Mouse (Mus musculus) heart, embryonic 10.5 days (tissue): ENCODE results near the gene Gstz1. TPM values are rescaled to one million over a fixed set of nuclear protein-coding genes. Genes with fewer than 3 reads are reported as not detected.
"Not testable (repeated sequence)": the region's sequence is repeated elsewhere in the genome, so short reads cannot be mapped to it uniquely, and the experiment has no call there.

ENCODE experiments used
- DNase-seq: peaks from one replicate; pipeline ENCODE4 v3.0.0-alpha.2; 2017; ENCODE audit warnings: low spot score
- H3K27ac ChIP-seq: fragments of 300-500 bp; sonication (generic); 2 replicates; pipeline ENCODE4 v1.5.1; 2016; ENCODE audit warnings: mild to moderate bottlenecking
- H3K27me3 ChIP-seq: fragments of 300-500 bp; sonication (generic); 2 replicates; pipeline ENCODE4 v1.6.1; 2016; ENCODE audit warnings: mild to moderate bottlenecking; ENCODE audit not compliant: poor library complexity, insufficient read depth, severe bottlenecking
- H3K36me3 ChIP-seq: fragments of 300-500 bp; sonication (generic); 2 replicates; pipeline ENCODE4 v1.6.1; 2016; ENCODE audit warnings: mild to moderate bottlenecking, moderate library complexity
- H3K4me1 ChIP-seq: fragments of 300-500 bp; sonication (generic); 2 replicates; pipeline ENCODE4 v1.6.1; 2016; ENCODE audit warnings: mild to moderate bottlenecking
- H3K4me3 ChIP-seq: fragments of 300-500 bp; sonication (generic); 2 replicates; pipeline ENCODE4 v1.5.1; 2016; ENCODE audit warnings: mild to moderate bottlenecking, moderate library complexity
- H3K9me3 ChIP-seq: fragments of 300-500 bp; sonication (generic); 2 replicates; pipeline ENCODE4 v1.6.1; 2016; ENCODE audit warnings: mild to moderate bottlenecking, moderate library complexity
- WGBS: fragments of 180-500 bp; shearing (Covaris S2); methylation state at CpG from one replicate; pipeline ENCODE4 v1.1.7; 2016; 5-methylcytosine and 5-hydroxymethylcytosine counted together
- polyA plus RNA-seq: library from polyadenylated mRNA; unstranded; fragments of >200 nt; fragmentation: Nextera tagmentation; extraction: Ambion mirVana; gene quantifications from 2 replicates; pipeline ENCODE4 v1.2.1, GENCODE M21; 2016

The Gstz1 gene
- polyA plus RNA-seq, 1 experiment from 2014 or later: 38.0 TPM

DNA sequence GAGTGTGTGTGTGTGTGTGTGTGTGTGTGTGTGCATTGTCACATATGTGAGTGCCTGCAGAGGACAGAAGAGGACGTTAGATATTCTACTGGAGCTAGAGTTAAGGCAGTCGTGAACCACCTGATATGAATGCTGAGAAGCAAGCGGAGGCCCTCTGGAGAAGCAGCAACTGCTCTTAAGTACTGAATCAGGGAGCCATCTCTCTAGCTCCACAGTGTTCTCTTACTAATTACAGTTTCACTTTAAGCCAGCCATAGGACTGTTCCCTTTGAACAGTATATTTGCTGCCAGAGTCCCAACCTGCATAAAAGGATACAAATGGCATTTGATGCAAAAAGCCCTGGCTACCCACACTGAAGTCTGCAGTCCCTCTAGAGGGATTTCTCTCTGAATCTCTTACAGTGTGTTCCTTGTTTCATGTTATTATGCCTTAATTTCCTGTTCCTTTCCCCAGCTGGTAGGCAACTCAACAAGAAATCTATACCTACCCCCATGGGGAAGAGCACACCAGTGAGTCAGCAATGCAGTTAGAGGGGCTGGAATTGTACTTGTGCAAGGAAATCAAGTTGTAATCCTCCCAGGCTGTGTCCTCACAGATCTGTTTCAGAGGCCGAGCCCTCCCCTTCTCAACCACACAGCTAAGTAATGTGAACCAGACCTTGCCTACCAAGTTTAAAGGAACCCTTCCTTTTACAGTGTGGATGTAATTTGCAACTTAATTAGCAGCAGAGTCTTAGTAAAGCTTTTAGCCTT is 28.4 kb downstream of the Gstz1 start:
- no peak overlapping the region for H3K4me3 ChIP-seq
- 66% methylated on average over 4 of the region's 4 CpGs for WGBS
- peaks cover 15% of the 10 kb centered on the region; the same call in 1 of the 2 replicates for H3K36me3 ChIP-seq
- H3K9me3 ChIP-seq: no peaks in the 10 kb centered on the region
- no peak for DNase-seq
- no peak overlapping the region for H3K27ac ChIP-seq
- no peaks in the 10 kb centered on the region for H3K4me1 ChIP-seq
- H3K27me3 ChIP-seq: no peaks in the 10 kb centered on the region

DNA sequence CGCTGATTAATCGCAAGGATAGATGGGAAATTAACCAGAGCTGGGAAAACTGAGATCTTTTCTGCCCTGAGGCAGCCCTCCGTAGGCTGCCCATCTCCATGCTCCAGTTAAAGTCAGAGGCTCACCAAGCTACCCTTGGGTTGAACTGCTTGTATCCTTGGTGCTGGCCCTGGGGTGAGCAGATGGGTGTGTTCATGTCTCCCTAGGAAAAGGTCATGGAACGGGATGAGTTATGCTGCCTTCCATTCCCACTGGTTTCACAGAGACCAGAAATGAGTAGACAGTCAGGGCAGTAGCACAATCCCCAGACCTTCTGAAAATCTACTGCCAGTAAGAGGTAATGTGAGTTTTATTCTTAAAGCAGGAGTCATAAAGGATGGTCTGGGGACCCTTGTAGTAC is 30.7 kb downstream of the Gstz1 start:
- Histone ChIP-seq H3K9me3 (no peaks in the 10 kb centered on the region), H3K27me3 (no peaks in the 10 kb centered on the region), H3K4me1 (no peaks in the 10 kb centered on the region), H3K27ac (no peak overlapping the region), H3K4me3 (no peak overlapping the region), H3K36me3 (peaks cover 4% of the 10 kb centered on the region; the same call in 1 of the 2 replicates)
- DNase-seq: no peak
- WGBS: 91% methylated on average over 4 of the region's 4 CpGs

DNA sequence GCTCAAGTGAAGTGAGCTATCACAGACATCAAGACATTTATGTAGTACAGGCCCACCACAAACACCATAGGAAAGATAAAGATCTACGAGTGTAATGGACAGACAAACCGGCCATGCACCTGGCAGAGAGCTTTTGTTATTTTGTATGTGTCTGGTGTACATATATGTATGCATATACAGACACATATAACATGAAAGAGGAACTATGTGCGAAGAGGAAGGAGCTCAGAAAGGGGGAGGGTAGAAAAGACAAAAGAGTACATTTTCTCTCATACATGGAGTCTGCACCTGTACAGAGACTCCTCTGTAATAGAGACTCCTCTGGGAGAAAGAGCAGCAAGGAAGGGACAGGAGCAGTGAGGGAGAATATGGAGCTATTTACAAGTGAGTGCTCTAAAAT is 46.0 kb downstream of the Gstz1 start:
- Histone ChIP-seq H3K27ac (no peak overlapping the region), H3K4me3 (no peak overlapping the region), H3K27me3 (no peaks in the 10 kb centered on the region), H3K9me3 (no peaks in the 10 kb centered on the region), H3K4me1 (no peaks in the 10 kb centered on the region), H3K36me3 (no peaks in the 10 kb centered on the region)
- WGBS: 79% methylated on average over 3 of the region's 3 CpGs
- DNase-seq: no peak

DNA sequence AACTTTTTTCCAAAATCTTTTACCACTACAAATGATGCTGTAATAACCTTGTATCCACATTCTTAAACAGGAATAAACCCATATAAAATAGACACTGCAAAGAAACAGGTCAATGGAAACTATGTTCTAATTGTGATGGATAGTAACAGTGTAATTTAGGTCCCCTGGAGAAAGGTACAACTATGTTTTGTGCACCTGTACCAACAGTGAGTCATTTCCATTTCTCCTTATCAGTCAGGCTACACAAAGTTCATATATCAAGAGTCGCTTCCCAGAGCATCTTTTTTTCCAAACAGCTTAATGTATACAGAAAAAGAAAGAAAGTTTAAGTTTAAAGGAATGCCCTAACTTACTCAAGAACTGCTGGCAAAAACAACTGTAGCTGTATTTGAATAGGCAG is 48.1 kb downstream of the Gstz1 start:
- H3K27ac ChIP-seq: no peak overlapping the region
- DNase-seq: no peak
- no peaks in the 10 kb centered on the region for H3K36me3 ChIP-seq
- no peaks in the 10 kb centered on the region for H3K9me3 ChIP-seq
- 73% methylated on average over 1 of the region's 1 CpGs for WGBS
- H3K4me3 ChIP-seq: no peak overlapping the region
- H3K27me3 ChIP-seq: no peaks in the 10 kb centered on the region
- peaks cover 5% of the 10 kb centered on the region; the same call in 1 of the 2 replicates for H3K4me1 ChIP-seq

DNA sequence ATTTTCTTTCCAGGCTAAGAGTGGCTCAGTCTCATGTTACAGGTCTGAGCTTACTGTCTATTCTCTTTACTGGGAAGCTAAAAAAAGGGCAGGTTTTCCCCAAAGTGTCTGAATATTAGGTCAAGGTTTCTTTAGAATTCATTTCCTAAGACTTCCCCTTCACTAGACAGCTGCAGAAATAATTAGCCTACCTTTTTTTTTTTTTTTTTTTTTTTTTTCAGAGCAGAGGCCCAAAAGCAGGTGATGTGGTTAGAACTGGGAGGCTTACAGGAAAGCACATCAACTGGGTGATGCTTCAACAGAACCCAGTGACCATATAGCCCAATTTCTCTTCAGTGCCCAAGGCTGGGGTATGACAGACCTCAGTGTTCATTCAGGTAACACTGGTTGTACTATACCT is 49.3 kb downstream of the Gstz1 start:
- no peaks in the 10 kb centered on the region for H3K27me3 ChIP-seq

DNA sequence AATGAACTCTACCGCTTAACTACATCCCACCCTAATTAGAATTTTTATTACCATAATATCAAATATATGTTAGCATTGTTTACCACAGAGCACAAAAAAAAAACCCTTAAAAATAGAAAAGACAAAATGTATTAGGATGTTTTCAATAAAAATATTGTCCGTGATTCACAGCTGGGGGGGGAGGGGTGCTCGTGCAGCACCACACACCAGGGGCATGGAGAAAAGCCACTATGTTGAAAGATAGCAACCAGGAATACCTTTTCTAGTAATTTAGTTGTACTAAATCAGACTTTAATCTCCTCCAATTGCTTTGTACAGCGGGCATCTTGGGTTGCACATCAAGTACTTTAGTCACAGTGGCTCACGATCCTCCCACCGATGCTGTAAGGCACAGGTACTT is 51.8 kb downstream of the Gstz1 start:
- 68% methylated on average over 6 of the region's 6 CpGs for whole genome bisulfite sequencing
- peak overlapping the region; percentile 95 for H3K4me3 ChIP-seq
- no peak overlapping the region for H3K27ac ChIP-seq
- no peaks in the 10 kb centered on the region for H3K9me3 ChIP-seq
- no peaks in the 10 kb centered on the region for H3K27me3 ChIP-seq
- no peaks in the 10 kb centered on the region for H3K36me3 ChIP-seq
- H3K4me1 ChIP-seq: peaks cover 5% of the 10 kb centered on the region; the same call in 1 of the 2 replicates
- no peak for DNase-seq

More for the DNA sequence above, 49.3 kb downstream of the Gstz1 start:
- Histone ChIP-seq H3K36me3 (no peaks in the 10 kb centered on the region), H3K9me3 (no peaks in the 10 kb centered on the region), H3K4me3 (no peak overlapping the region), H3K27ac (no peak overlapping the region), H3K4me1 (peaks cover 5% of the 10 kb centered on the region; the same call in 1 of the 2 replicates)
- no peak for DNase-seq

DNA sequence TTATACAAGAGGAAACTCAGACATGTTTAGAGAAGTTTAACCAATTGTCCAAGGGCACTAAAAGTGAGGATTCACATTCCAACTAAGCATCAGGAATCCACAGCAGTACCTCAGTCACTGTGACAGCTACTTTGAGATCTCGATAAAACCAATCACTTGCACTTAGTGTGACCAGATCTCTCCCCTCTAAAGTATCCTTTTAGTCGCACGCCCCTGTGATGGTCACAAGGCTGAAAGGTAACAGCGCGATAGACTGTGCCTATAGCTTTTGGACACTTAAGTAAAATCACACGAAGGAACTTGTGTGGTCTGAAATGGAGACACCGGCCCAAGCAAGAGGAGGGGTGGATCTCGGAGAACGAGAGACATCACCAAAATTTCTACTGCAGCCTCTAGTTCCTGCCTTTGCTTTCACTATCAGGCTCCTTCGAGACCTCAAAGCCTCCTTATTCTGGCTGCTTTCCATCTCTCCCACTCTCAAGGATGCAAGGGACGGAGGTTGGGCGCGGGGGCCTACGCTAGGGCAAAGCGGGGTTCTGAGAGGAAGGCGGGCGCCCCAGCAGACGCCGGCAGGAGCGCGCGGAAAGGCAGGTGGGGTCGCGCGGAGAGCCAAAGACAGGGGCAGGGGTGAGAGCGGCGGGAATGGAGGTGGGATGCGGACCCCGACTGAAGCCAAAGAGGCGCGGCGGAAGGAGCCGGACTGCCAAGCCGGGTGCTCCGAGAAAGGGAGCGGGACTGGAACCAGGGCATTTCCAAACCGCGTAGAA is 52.4 kb downstream of the Gstz1 start, which contains the start of gene Samd15:
TSS of gene Samd15 (plus strand) at position 518 of the 767 bp plus-strand sequence.
- Histone ChIP-seq H3K4me3 (peak within 1 kb of the TSS; percentile 95), H3K4me1 (peaks cover 5% of the 10 kb centered on the region; the same call in 1 of the 2 replicates), H3K9me3 (no peaks in the 10 kb centered on the region), H3K36me3 (no peaks in the 10 kb centered on the region), H3K27me3 (no peaks in the 10 kb centered on the region), H3K27ac (peak within 1 kb of the TSS; percentile 91)
- under 1% methylated on average over 38 of the region's 38 CpGs for WGBS
- no peak for DNase-seq

DNA sequence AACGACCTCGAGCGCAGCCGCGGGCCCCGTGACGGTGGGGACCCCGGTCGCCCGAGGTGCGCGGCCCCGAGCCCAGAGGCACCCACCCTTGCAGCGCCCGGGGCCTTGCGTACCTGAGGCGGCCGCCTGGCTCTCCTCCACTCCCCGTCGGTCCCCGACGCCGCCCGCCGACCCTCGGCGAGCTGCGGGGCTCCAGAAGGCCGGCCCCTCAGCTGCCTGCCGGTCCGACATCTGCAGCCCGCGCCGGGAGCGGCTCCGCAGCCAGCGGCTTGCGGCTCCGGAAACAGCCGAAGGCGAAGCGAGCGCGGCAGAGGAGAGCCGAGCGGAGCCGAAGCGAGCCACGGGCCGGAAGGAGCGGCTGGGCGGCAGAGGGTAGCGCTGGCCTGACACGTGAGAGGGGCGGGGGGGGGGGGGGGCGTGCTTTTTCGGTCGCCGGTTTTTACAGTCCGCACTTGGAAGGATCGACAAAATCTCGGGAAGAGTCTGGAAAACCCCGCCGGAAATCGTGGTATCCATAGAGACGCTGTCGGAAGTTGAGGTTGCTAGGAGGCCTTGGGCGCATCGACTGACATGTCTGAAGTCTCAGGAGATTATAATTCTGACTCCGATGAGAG is 53.1 kb downstream of the Gstz1 start, which contains the start of gene Tmed8:
TSS of gene Tmed8 (minus strand) at position 482 of the 614 bp plus-strand sequence.
- Histone ChIP-seq H3K4me3 (peak within 1 kb of the TSS; percentile 95), H3K36me3 (no peaks in the 10 kb centered on the region), H3K27me3 (no peaks in the 10 kb centered on the region), H3K9me3 (no peaks in the 10 kb centered on the region), H3K4me1 (peaks cover 5% of the 10 kb centered on the region; the same call in 1 of the 2 replicates), H3K27ac (peak within 1 kb of the TSS; percentile 91)
- peak; percentile 92 for DNase-seq
- under 1% methylated on average over 69 of the region's 70 CpGs for WGBS

DNA sequence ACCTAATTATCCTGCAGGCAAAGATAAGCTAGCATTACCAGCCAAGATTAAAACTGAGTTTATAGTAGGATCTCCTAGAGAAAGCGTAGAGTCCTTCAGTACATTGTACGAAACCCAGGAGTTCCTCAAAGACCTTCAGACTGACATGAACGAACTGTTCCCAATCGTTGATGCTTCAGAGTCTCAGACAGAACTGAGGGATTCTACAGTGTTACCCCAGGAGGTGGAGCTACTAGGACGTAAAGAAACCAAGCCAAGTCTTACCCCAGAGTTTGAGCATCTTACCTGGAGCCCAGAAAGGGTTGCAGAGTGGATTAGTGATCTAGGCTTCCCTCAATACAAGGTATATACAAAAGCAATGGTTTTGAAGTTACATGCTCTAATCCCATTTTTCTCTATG is 54.7 kb downstream of the Gstz1 start:
- peaks cover 5% of the 10 kb centered on the region; the same call in 1 of the 2 replicates for H3K4me1 ChIP-seq
- H3K27me3 ChIP-seq: no peaks in the 10 kb centered on the region
- DNase-seq: no peak
- no peaks in the 10 kb centered on the region for H3K9me3 ChIP-seq
- no peak overlapping the region for H3K4me3 ChIP-seq
- no peaks in the 10 kb centered on the region for H3K36me3 ChIP-seq
- no peak overlapping the region for H3K27ac ChIP-seq
- 62% methylated on average over 5 of the region's 5 CpGs for WGBS

DNA sequence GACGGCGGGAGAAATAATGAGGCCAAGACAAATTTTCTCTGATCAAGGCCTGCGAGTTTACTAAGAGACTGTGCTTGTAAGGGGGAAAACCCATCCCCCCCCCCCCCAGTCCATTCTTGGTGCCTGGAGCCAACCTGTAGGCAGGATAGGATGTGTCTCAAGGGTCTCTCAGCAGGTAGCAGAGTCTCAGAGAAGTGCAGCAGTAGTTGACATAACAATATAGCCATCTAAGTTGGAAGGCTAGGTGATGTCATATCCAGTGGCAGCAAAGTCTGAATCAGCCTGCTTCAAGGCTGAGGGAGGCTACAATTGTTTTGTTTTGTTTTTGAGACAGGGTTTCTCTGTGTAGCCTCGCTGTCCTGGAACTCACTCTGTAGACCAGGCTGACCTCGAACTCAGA is 58.8 kb downstream of the Gstz1 start:
- not testable (repeated sequence) for DNase-seq, H3K9me3 ChIP-seq, H3K4me3 ChIP-seq, H3K4me1 ChIP-seq, H3K27me3 ChIP-seq, H3K27ac ChIP-seq, H3K36me3 ChIP-seq
- 84% methylated on average over 5 of the region's 5 CpGs for whole genome bisulfite sequencing

DNA sequence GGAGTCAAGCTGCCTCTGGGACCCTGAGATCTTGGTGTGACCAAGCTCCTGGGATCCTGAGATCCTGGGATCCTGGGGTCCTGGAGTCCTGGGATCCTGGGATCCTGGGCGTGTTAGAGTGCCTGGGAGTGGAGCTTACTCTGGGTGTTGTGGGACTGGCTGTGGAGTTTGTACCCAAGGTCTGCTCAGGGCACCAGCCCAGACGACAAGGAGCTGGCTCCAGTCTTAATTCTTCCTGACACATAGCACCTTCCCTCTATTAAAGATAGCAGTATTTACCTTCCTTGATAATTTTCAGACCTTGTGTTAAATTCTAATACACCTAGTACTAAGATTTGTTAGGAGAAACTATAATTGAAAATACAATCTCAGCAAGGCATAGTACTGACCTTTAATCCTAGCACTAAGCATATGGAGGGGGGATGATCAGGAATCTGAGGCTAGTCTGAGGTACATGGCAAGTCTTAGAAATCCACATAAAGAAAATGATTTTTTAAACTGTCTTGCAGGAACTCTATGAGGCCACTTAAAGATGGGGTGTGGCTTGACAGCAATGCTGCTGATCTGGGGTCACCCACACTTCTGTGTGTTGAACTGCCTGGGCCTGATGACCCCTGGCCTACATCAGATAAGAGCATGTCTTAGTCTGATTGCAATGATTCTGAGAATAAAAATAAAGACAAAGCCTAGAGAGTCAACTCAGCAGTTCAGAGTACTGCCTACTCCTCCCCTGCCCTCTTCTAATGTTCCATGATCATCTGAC is 66.1 kb downstream of the Gstz1 start:
- 56% methylated on average over 2 of the region's 2 CpGs for WGBS
- no peaks in the 10 kb centered on the region for H3K4me1 ChIP-seq
- H3K27me3 ChIP-seq: no peaks in the 10 kb centered on the region
- H3K27ac ChIP-seq: no peak overlapping the region
- H3K36me3 ChIP-seq: no peaks in the 10 kb centered on the region
- H3K4me3 ChIP-seq: no peak overlapping the region
- no peak for DNase-seq
- H3K9me3 ChIP-seq: no peaks in the 10 kb centered on the region
